Mouse (Mus musculus) kidney, embryonic 15.5 days (tissue): Measurements from ENCODE around the gene Asb2. TPM values are rescaled to one million over a fixed set of nuclear protein-coding genes. Genes with fewer than 3 reads are reported as not detected.

ENCODE experiments used
- ATAC-seq: fragments of 200-750 bp; cut with Nextera tagmentation; replicated peaks from 2 replicates; pipeline ENCODE4 v1.8.0; 2017; ENCODE audit warnings: moderate TSS enrichment; ENCODE audit not compliant: low FRiP score
- H3K27ac ChIP-seq: fragments of 300-500 bp; sonication (generic); 2 replicates; pipeline ENCODE4 v1.5.1; 2015; ENCODE audit warnings: mild to moderate bottlenecking, inconsistent platforms
- H3K27me3 ChIP-seq: fragments of 300-500 bp; sonication (generic); 2 replicates; pipeline ENCODE4 v1.6.1; 2015; ENCODE audit warnings: inconsistent platforms
- H3K36me3 ChIP-seq: fragments of 300-500 bp; sonication (generic); 2 replicates; pipeline ENCODE4 v1.6.1; 2015; ENCODE audit warnings: inconsistent platforms
- H3K4me1 ChIP-seq: fragments of 300-500 bp; sonication (generic); 2 replicates; pipeline ENCODE4 v1.6.1; 2015; ENCODE audit warnings: inconsistent platforms
- H3K4me2 ChIP-seq: fragments of 300-500 bp; sonication (generic); 2 replicates; pipeline ENCODE4 v1.6.1; 2015; ENCODE audit warnings: moderate library complexity, mild to moderate bottlenecking, inconsistent platforms
- H3K4me3 ChIP-seq: fragments of 300-500 bp; sonication (generic); replicated peaks from 2 replicates; pipeline ENCODE4 v1.5.1; 2015; ENCODE audit warnings: mild to moderate bottlenecking, inconsistent platforms
- H3K9ac ChIP-seq: fragments of 300-500 bp; sonication (generic); 2 replicates; pipeline ENCODE4 v1.6.1; 2015; ENCODE audit warnings: mild to moderate bottlenecking, inconsistent platforms
- H3K9me3 ChIP-seq: fragments of 300-500 bp; sonication (generic); replicated peaks from 2 replicates; pipeline ENCODE4 v1.6.1; 2016; ENCODE audit warnings: inconsistent platforms
- WGBS: fragments of 180-500 bp; shearing (Covaris S2); methylation state at CpG from one replicate; pipeline ENCODE4 v1.1.7; 2015; ENCODE audit warnings: mixed read lengths; 5-methylcytosine and 5-hydroxymethylcytosine counted together
- polyA plus RNA-seq: library from polyadenylated mRNA; unstranded; fragments of >200 nt; fragmentation: Nextera tagmentation; extraction: Ambion mirVana; gene quantifications from 2 replicates; pipeline ENCODE4 v1.2.1, GENCODE M21; 2015

Gene Asb2
- 3.2 and 5.2 TPM in 2 replicates for polyA plus RNA-seq

DNA sequence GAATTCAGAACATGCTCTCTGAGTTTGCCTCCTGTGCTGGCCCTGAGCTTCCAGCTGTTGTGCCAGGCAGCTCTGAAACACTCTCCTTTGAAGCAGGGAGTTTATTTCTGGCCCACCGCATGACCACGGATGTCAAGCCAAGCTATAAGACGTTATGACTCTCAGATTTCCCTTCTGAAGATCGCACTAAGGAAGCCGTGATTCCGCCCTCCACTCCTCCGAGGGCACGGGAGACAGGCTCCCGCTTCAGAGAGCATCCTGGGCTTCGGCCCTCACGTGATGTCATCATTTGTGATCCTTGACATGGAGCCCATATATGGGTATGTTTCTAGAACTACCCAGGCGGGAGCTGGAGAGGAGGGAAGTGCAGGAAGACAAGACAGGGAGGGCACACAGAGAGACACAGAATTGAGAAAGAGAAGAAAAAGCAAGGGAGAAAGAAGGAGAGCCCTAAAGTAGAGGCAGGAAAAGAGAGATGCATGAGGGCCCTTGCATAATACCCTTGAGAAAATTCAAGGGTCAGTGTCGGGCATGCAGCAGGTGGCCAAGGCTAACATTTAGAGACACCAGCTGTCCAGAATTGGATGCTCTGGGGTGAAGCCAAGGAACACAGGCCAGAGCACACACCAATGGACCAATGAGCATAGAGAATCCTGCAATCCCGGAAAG, at the start of gene Asb2:
TSS of gene Asb2 (minus strand) at position 256 of the 669 bp plus-strand sequence.
- H3K4me3 ChIP-seq: no peak within 1 kb of the TSS
- H3K9ac ChIP-seq: no peak within 1 kb of the TSS
- no peaks in the 10 kb centered on the region for H3K4me1 ChIP-seq
- H3K4me2 ChIP-seq: no peak within 1 kb of the TSS
- H3K27ac ChIP-seq: no peak within 1 kb of the TSS
- H3K36me3 ChIP-seq: no peaks in the 10 kb centered on the region
- H3K9me3 ChIP-seq: no peaks in the 10 kb centered on the region
- 43% methylated on average over 14 of the region's 14 CpGs for WGBS
- peaks cover 4% of the 10 kb centered on the region; the same call in 1 of the 2 replicates for H3K27me3 ChIP-seq
- no peak for ATAC-seq

GRCm38 (mm10) chr12:103404131-103404530, 48.3 kb upstream of the Asb2 start:
- ATAC-seq: no peak
- Histone ChIP-seq H3K27me3 (no peaks in the 10 kb centered on the region), H3K27ac (no peak overlapping the region), H3K9me3 (no peaks in the 10 kb centered on the region), H3K4me1 (no peaks in the 10 kb centered on the region), H3K4me3 (no peak overlapping the region), H3K36me3 (peaks cover 66% of the 10 kb centered on the region), H3K4me2 (no peak overlapping the region), H3K9ac (no peak overlapping the region)
- WGBS: 85% methylated on average over 18 of the region's 18 CpGs

DNA sequence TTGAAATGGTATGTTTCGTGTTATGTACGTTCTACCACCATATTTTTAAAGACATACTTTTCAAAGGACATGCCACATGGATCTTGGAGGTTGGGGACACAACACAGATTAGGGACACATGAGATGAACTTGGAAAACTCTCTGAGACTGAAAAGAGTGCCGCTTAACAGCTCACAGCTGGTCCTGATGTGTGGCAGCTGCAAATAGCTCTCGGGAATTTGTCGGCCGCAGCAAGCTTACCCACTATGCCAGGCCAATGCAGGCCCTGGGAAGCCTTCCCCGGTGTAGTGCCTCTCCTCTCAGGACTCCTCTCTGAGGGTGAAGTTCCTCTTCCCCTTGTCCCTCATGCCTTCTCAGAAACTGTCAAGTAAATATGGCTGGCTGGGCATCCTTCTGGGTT, 41.0 kb upstream of the Asb2 start:
- Histone ChIP-seq H3K4me3 (no peak overlapping the region), H3K27me3 (no peaks in the 10 kb centered on the region), H3K9ac (no peak overlapping the region), H3K27ac (no peak overlapping the region), H3K9me3 (no peaks in the 10 kb centered on the region), H3K4me2 (no peak overlapping the region), H3K4me1 (peaks cover 11% of the 10 kb centered on the region), H3K36me3 (0 out of 2 replicates have a peak, but pooled peaks cover 5% of the 10 kb centered on the region)
- ATAC-seq: no peak
- WGBS: 87% methylated on average over 7 of the region's 7 CpGs

GRCm38 (mm10) chr12:103395486-103396275, 39.9 kb upstream of the Asb2 start:
- Histone ChIP-seq H3K27ac (peak overlapping the region; percentile 23; the same call in 1 of the 2 replicates), H3K9ac (no peak overlapping the region), H3K27me3 (no peaks in the 10 kb centered on the region), H3K4me3 (no peak overlapping the region), H3K4me1 (peaks cover 11% of the 10 kb centered on the region), H3K36me3 (no peaks in the 10 kb centered on the region), H3K4me2 (no peak overlapping the region), H3K9me3 (no peaks in the 10 kb centered on the region)
- WGBS: 45% methylated on average over 12 of the region's 12 CpGs
- ATAC-seq: peak; percentile 37

DNA sequence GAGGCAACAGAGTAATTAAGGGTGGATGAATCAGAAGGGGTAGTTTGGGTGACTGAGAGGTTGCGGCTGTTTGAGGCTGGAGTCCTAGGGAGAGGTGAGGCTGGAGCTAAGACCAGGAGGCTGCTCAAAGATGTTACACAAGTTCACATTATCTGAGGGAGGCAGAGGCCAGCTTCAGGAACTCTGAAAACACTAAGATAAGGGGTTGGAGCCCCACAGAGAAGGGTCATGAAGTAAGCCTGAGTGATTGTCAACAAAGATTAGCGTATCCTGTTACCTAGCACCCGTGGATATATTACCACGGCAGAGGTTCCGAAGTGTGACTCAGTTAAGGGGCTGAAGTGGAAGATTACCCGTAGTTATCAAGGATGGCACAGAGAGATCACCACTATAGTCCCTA, 37.7 kb upstream of the Asb2 start:
- Histone ChIP-seq H3K27ac (no peak overlapping the region), H3K4me2 (no peak overlapping the region), H3K4me1 (peaks cover 17% of the 10 kb centered on the region), H3K27me3 (no peaks in the 10 kb centered on the region), H3K9ac (no peak overlapping the region), H3K4me3 (no peak overlapping the region), H3K9me3 (no peaks in the 10 kb centered on the region), H3K36me3 (no peaks in the 10 kb centered on the region)
- WGBS: 40% methylated on average over 6 of the region's 6 CpGs
- no peak for ATAC-seq

GRCm38 (mm10) chr12:103391098-103391497, 35.3 kb upstream of the Asb2 start:
- Histone ChIP-seq H3K9ac (no peak overlapping the region), H3K9me3 (no peaks in the 10 kb centered on the region), H3K4me3 (no peak overlapping the region), H3K4me1 (peaks cover 15% of the 10 kb centered on the region), H3K36me3 (no peaks in the 10 kb centered on the region), H3K27ac (no peak overlapping the region), H3K27me3 (no peaks in the 10 kb centered on the region), H3K4me2 (no peak overlapping the region)
- ATAC-seq: no peak
- WGBS: 76% methylated on average over 7 of the region's 7 CpGs

GRCm38 (mm10) chr12:103389982-103390381, 34.2 kb upstream of the Asb2 start:
- H3K36me3 ChIP-seq: no peaks in the 10 kb centered on the region
- no peak overlapping the region for H3K4me3 ChIP-seq
- WGBS: 76% methylated on average over 4 of the region's 4 CpGs
- no peak overlapping the region for H3K9ac ChIP-seq
- H3K4me1 ChIP-seq: peaks cover 7% of the 10 kb centered on the region
- H3K27me3 ChIP-seq: no peaks in the 10 kb centered on the region
- no peak for ATAC-seq
- H3K27ac ChIP-seq: no peak overlapping the region
- H3K9me3 ChIP-seq: no peaks in the 10 kb centered on the region
- H3K4me2 ChIP-seq: no peak overlapping the region

DNA sequence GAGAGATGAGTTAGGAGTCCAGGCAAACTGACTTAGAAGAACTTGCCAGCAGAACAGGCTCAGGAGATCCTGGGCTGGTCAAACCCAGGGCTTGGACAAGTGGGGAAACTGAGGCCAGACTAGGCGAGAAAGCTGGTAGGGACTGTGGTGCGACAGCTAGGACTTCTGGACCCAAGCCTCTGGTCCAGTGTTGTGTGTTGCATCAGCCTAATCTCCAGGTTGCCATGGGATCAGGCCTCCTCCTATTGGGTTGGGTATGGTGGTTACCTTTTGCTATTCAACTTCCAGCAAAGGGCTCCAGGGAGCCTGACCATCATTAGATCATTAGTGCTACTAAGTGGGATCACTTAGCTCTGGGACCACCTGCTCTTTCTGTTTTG, 33.5 kb upstream of the Asb2 start:
- H3K9me3 ChIP-seq: no peaks in the 10 kb centered on the region
- peak overlapping the region; percentile 76 for H3K4me2 ChIP-seq
- no peaks in the 10 kb centered on the region for H3K36me3 ChIP-seq
- peaks cover 7% of the 10 kb centered on the region for H3K4me1 ChIP-seq
- H3K4me3 ChIP-seq: peak overlapping the region; percentile 72
- H3K27me3 ChIP-seq: no peaks in the 10 kb centered on the region
- peak overlapping the region; percentile 68 for H3K9ac ChIP-seq
- WGBS: 85% methylated on average over 2 of the region's 2 CpGs
- ATAC-seq: no peak
- no peak overlapping the region for H3K27ac ChIP-seq

DNA sequence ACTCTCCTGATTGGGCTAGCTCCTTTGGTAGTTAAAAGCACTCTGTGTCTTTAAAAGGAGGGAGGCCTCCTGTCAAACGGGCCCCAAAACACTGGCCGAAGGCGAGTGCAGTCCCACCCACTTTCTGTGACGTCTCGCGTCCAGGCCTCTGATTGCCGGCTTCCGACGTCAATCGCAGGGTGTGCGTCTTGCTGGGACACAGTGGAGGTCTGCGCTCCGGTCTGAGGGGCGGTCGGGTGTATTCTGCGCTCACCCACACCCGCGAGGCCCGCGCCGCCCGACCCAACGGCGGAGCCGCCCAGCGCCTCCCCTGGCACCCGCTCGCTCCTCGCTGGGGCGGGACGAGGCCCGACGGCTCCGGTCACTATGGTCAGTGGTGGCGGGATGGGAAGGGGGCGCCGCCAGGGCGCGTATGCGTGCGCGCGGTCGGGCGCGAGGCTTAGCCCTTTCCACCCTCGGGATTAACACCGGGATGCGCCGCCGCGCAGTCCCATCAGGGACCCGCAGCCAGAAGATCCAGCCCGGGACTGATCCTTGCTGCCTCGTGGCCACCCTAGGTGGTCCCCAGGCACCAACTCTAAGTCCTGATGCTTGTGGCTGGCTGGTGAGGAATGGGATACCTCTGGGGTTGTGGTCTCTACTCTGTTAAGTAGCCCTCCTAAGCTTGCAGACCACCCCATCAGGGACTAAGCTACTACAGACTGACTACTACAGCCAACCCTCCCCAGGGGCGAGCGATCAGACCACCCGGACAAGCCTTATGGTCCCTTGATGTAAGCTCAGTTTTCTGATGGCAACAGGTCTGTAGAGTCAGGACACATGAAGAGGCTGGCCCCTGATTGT, 32.9 kb upstream of the Asb2 start, which contains the start of gene Otub2:
TSS of gene Otub2 (plus strand) at position 178 of the 843 bp plus-strand sequence.
- Histone ChIP-seq H3K4me1 (peaks cover 7% of the 10 kb centered on the region), H3K27ac (peak within 1 kb of the TSS; percentile 32; the same call in 1 of the 2 replicates), H3K27me3 (no peaks in the 10 kb centered on the region), H3K9me3 (no peaks in the 10 kb centered on the region), H3K9ac (peak within 1 kb of the TSS; percentile 68), H3K36me3 (no peaks in the 10 kb centered on the region), H3K4me2 (peak within 1 kb of the TSS; percentile 76), H3K4me3 (peak within 1 kb of the TSS; percentile 72)
- peak; percentile 100 for ATAC-seq
- WGBS: under 1% methylated on average over 58 of the region's 58 CpGs

- no peak for ATAC-seq
- 80% methylated on average over 4 of the region's 4 CpGs for WGBS
- H3K9ac ChIP-seq: no peak overlapping the region
These were observed 24.4 kb upstream of the Asb2 start for GRCm38 (mm10) chr12:103380226-103380625.

DNA sequence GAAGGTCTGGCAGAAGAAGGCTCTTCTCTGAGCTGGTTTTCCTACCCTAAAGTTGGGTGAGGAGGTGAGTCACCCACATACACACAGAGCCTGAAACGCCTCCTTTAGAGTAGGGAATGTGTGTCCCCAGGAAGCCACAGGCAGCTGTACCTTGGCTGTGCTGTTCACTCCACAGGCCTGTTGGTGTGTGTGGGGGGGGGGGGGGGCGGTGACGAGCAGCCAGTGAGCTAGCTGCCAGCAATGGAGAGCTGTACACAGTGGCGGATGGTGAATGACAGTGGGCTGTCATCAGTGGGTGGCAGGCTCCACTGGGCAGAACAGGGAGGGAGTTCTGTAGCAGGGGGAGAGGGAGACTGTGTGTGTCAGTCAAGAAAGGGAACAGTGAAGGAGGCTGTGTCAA, 21.0 kb upstream of the Asb2 start:
- H3K36me3 ChIP-seq: no peaks in the 10 kb centered on the region
- no peak overlapping the region for H3K4me3 ChIP-seq
- H3K4me1 ChIP-seq: no peaks in the 10 kb centered on the region
- no peak for ATAC-seq
- H3K9me3 ChIP-seq: no peaks in the 10 kb centered on the region
- WGBS: 67% methylated on average over 4 of the region's 4 CpGs
- H3K27me3 ChIP-seq: no peaks in the 10 kb centered on the region
- no peak overlapping the region for H3K9ac ChIP-seq
- no peak overlapping the region for H3K4me2 ChIP-seq
- no peak overlapping the region for H3K27ac ChIP-seq

More at GRCm38 (mm10) chr12:103380226-103380625, 24.4 kb upstream of the Asb2 start:
- no peaks in the 10 kb centered on the region for H3K36me3 ChIP-seq
- no peak overlapping the region for H3K4me3 ChIP-seq
- no peaks in the 10 kb centered on the region for H3K9me3 ChIP-seq
- no peak overlapping the region for H3K4me2 ChIP-seq
- no peaks in the 10 kb centered on the region for H3K4me1 ChIP-seq
- no peaks in the 10 kb centered on the region for H3K27me3 ChIP-seq
- H3K27ac ChIP-seq: no peak overlapping the region
